Mouse (Mus musculus) urinary bladder, postnatal 10 days (tissue): ENCODE measurements around the gene Mfng.

Experiments used
- DNase-seq: peaks from one replicate; pipeline ENCODE4 v3.0.0; 2022; ENCODE audit warnings: low spot score

Mfng gene

GRCm38 (mm10) chr15:78715856-78716255 is 57.4 kb downstream of the Mfng start:
- no peak for DNase-seq

- DNase-seq = no peak
These were observed 59.5 kb downstream of the Mfng start for GRCm38 (mm10) chr15:78713751-78714150.

- DNase-seq = no peak
These were observed 60.7 kb downstream of the Mfng start for GRCm38 (mm10) chr15:78712335-78713258.

- no peak for DNase-seq
These were observed 61.3 kb downstream of the Mfng start for GRCm38 (mm10) chr15:78711935-78712334.

- no peak for DNase-seq
These were observed 62.6 kb downstream of the Mfng start for GRCm38 (mm10) chr15:78710634-78711033.

- no peak for DNase-seq
These were observed 63.5 kb downstream of the Mfng start for GRCm38 (mm10) chr15:78709767-78710166.

GRCm38 (mm10) chr15:78706630-78707029 is 66.6 kb downstream of the Mfng start:
- DNase-seq = no peak
